ENCODE assay signal across 15 mouse cellular contexts in genomic region chr19:32601033-32601770, GRCm38 (mm10). TPM values are rescaled to one million over a fixed set of nuclear protein-coding genes. Genes with fewer than 3 reads are reported as not detected.
A peak's percentile ranks its signal among the peaks of the same experiment; 100 is the strongest.
DNase-seq lines count a peak whose midpoint lies in the region; ATAC-seq and TF ChIP-seq lines count a peak whose summit lies in the region.
"Had no signal": no experiment of that assay in that cellular context is flagged by ENCODE, and none has a peak within 500 bp of the region (broad histone marks: within the 10 kb centered on the region; RNA-seq: fewer than 3 reads in every experiment).

No protein-coding gene starts in this region.

- H3K27ac ChIP-seq in gastrocnemius, adult 2 months, result peak overlapping the region; percentile 46; the same call in 1 of the 2 replicates
- no peak overlapping the region for H3K27ac ChIP-seq in midbrain, embryonic 11.5 days (ENCODE audit: low read depth, low read length)
- no peak overlapping the region for H3K27ac ChIP-seq in midbrain, embryonic 15.5 days
- H3K27ac ChIP-seq in limb, embryonic 15.5 days, result peak overlapping the region; percentile 50
- H3K27ac ChIP-seq: forebrain, embryonic 10.5 days; liver, embryonic 15.5 days had no signal

- ATAC-seq in midbrain, embryonic 11.5 days (ENCODE audit: low FRiP score), result no peak
- ATAC-seq in midbrain, embryonic 15.5 days (replicated peaks), result no peak
- ATAC-seq in limb, embryonic 15.5 days (ENCODE audit: insufficient number of reproducible peaks, low FRiP score, low TSS enrichment, low read depth), result no peak
- ATAC-seq in erythroblast, adult 5-6 weeks (replicated peaks; ENCODE audit: low FRiP score, poor library complexity, severe bottlenecking), result no peak

- H3K27me3 ChIP-seq in midbrain, embryonic 11.5 days (ENCODE audit: control insufficient read depth, insufficient read depth, low read length), result peaks cover 5% of the 10 kb centered on the region; the same call in 1 of the 2 replicates
- peaks cover 8% of the 10 kb centered on the region for H3K27me3 ChIP-seq in midbrain, embryonic 15.5 days (replicated peaks)
- H3K27me3 ChIP-seq in limb, embryonic 15.5 days, result no peaks in the 10 kb centered on the region

- H3K4me1 ChIP-seq in midbrain, embryonic 11.5 days (ENCODE audit: control insufficient read depth, insufficient read depth, low read length), result no peaks in the 10 kb centered on the region
- no peaks in the 10 kb centered on the region for H3K4me1 ChIP-seq in midbrain, embryonic 15.5 days
- H3K4me1 ChIP-seq in limb, embryonic 15.5 days, result peaks cover 30% of the 10 kb centered on the region

- no peak overlapping the region for H3K4me2 ChIP-seq in midbrain, embryonic 11.5 days
- no peak overlapping the region for H3K4me2 ChIP-seq in midbrain, embryonic 15.5 days
- no peak overlapping the region for H3K4me2 ChIP-seq in limb, embryonic 15.5 days
- H3K4me2 ChIP-seq: liver, embryonic 15.5 days had no signal

- WGBS in midbrain, embryonic 11.5 days, result 66% methylated on average over 6 of the region's 6 CpGs
- 56% methylated on average over 6 of the region's 6 CpGs for WGBS in midbrain, embryonic 15.5 days
- WGBS in limb, embryonic 15.5 days, result 60% methylated on average over 6 of the region's 6 CpGs

- no peaks in the 10 kb centered on the region for H3K36me3 ChIP-seq in midbrain, embryonic 11.5 days (ENCODE audit: control insufficient read depth, insufficient read depth, low read length)
- H3K36me3 ChIP-seq in midbrain, embryonic 15.5 days (replicated peaks), result no peaks in the 10 kb centered on the region
- H3K36me3 ChIP-seq in limb, embryonic 15.5 days, result no peaks in the 10 kb centered on the region
- H3K36me3 ChIP-seq: forebrain, embryonic 10.5 days; liver, embryonic 15.5 days had no signal

- no peak overlapping the region for H3K4me3 ChIP-seq in gastrocnemius, adult 2 months
- H3K4me3 ChIP-seq in midbrain, embryonic 11.5 days (ENCODE audit: low read depth, low read length), result no peak overlapping the region
- H3K4me3 ChIP-seq in midbrain, embryonic 15.5 days, result no peak overlapping the region
- H3K4me3 ChIP-seq in limb, embryonic 15.5 days, result no peak overlapping the region
- H3K4me3 ChIP-seq: forebrain, embryonic 10.5 days; liver, embryonic 15.5 days; megakaryocyte, embryonic 14.5 days had no signal

- intact Hi-C loops in gastrocnemius, adult 2 months (cut with DNase I), result no loop called here

- H3K9me3 ChIP-seq in midbrain, embryonic 11.5 days (ENCODE audit: control insufficient read depth, low read length), result no peaks in the 10 kb centered on the region
- H3K9me3 ChIP-seq in midbrain, embryonic 15.5 days, result no peaks in the 10 kb centered on the region
- H3K9me3 ChIP-seq in limb, embryonic 15.5 days, result no peaks in the 10 kb centered on the region
- H3K9me3 ChIP-seq: forebrain, embryonic 10.5 days; liver, embryonic 15.5 days; megakaryocyte, embryonic 14.5 days had no signal

- no peak overlapping the region for H3K9ac ChIP-seq in midbrain, embryonic 11.5 days (ENCODE audit: low read length)
- no peak overlapping the region for H3K9ac ChIP-seq in midbrain, embryonic 15.5 days
- no peak overlapping the region for H3K9ac ChIP-seq in limb, embryonic 15.5 days
- H3K9ac ChIP-seq: liver, embryonic 15.5 days had no signal

- DNase-seq in gastrocnemius, adult 2 months, result no peak
- no peak for DNase-seq in gastrocnemius, adult 8-10 months (ENCODE audit: low spot score in 2 of 2)
- DNase-seq in midbrain, embryonic 11.5 days (ENCODE audit: low spot score, missing footprints), result peak; percentile 73
- no peak for DNase-seq in cerebellum, adult 18-20 months
- DNase-seq: cerebellum, adult 11-12 months; gastrocnemius, postnatal 14 days; kidney, postnatal 4 days; lung, postnatal 14 days; thymus, postnatal 4 days had no signal

- TF ChIP-seq CTCF in gastrocnemius, adult 2 months (IDR thresholded peaks at IDR 0.05), result no peak

RNA-seq across cellular contexts. Expression of gene Papss2, which starts 5.6 kb away (rescaled TPM):
- 1 to 10 TPM; 4.8 to 5.1 TPM for total RNA-seq in gastrocnemius, adult 2 months (2021)
- 1 to 10 TPM; 2.3 to 5.7 (median 3.4) TPM for total RNA-seq in gastrocnemius, adult 8-10 months (2022)
- polyA plus RNA-seq in midbrain, embryonic 11.5 days (2014; fragmentation: Nextera tagmentation; extraction: Ambion mirVana), result 1.7 and 2.1 TPM in 2 replicates
- 0.81 and 1.1 TPM in 2 replicates for polyA plus RNA-seq in midbrain, embryonic 15.5 days (2015; fragmentation: Nextera tagmentation; extraction: Ambion mirVana)
- 34.1 and 34.8 TPM in 2 replicates for polyA plus RNA-seq in limb, embryonic 15.5 days (2015; fragmentation: Nextera tagmentation; extraction: Ambion mirVana)
- total RNA-seq in erythroblast, adult 5-6 weeks (2015; ENCODE audit: low replicate concordance), result 2.9 and 9.8 TPM in 2 replicates
- 2.0 and 3.1 TPM in 2 replicates for total RNA-seq in erythroblast, adult 5-6 weeks (2017; ENCODE audit: low replicate concordance)

Comparison
In these comparisons a context has a peak if more than half of its experiments do, and no peak if none do; other contexts are left out.
1. H3K27ac ChIP-seq: peak in gastrocnemius, adult 2 months (single experiment) and limb, embryonic 15.5 days (single experiment); none in midbrain, embryonic 11.5 days (single experiment) and midbrain, embryonic 15.5 days (single experiment).